Mouse (Mus musculus) testis, adult 2 months (tissue): Measurements from ENCODE around the gene Gm16405. TPM values are rescaled to one million over a fixed set of nuclear protein-coding genes. Genes with fewer than 3 reads are reported as not detected.
"Not testable (repeated sequence)": the region's sequence is repeated elsewhere in the genome, so short reads cannot be mapped to it uniquely, and the experiment has no call there.

Source experiments
- H3K27ac ChIP-seq: fragments of 200-500 bp; 2 replicates; pipeline ENCODE4 v1.5.1; 2012; ENCODE audit warnings: low read depth, low read length; ENCODE audit not compliant: control insufficient read depth, insufficient read depth
- H3K27me3 ChIP-seq: fragments of 200-500 bp; 2 replicates; pipeline ENCODE4 v1.6.1; 2012; ENCODE audit warnings: mild to moderate bottlenecking, low read length, moderate library complexity; ENCODE audit not compliant: control insufficient read depth, insufficient read depth
- H3K36me3 ChIP-seq: fragments of 200-500 bp; 2 replicates; pipeline ENCODE4 v1.6.1; 2012; ENCODE audit warnings: mild to moderate bottlenecking, low read length; ENCODE audit not compliant: control insufficient read depth, insufficient read depth
- H3K4me1 ChIP-seq: fragments of 200-500 bp; 2 replicates; pipeline ENCODE4 v1.6.1; 2012; ENCODE audit warnings: low read length; ENCODE audit not compliant: control insufficient read depth, insufficient read depth
- H3K4me3 ChIP-seq: fragments of 200-500 bp; 2 replicates; pipeline ENCODE4 v1.5.1; 2012; ENCODE audit warnings: low read depth, mild to moderate bottlenecking, low read length, moderate library complexity, mixed read lengths; ENCODE audit not compliant: control insufficient read depth
- polyA plus RNA-seq: library from polyadenylated mRNA; depleted of rRNA; stranded (reverse); fragments of >200 nt; gene quantifications from 2 replicates; pipeline ENCODE4 v1.2.3, GENCODE M21; 2012; rRNA removed

Gm16405 gene
- 3.5 and 4.9 TPM in 2 replicates for polyA plus RNA-seq

GRCm38 (mm10) chrX:54530908-54531307 is at the start of gene Gm16405:
Gene Gm16405, plus strand, starts transcription at chrX:54531208.
- not testable (repeated sequence) for H3K4me1 ChIP-seq, H3K27me3 ChIP-seq, H3K36me3 ChIP-seq, H3K27ac ChIP-seq, H3K4me3 ChIP-seq

Other genes starting within 250 kb of the Gm16405 start
- gene Gm16430, start 91.0 kb downstream of the Gm16405 start, polyA plus RNA-seq, result 3.5 and 4.9 TPM in 2 replicates